Mouse (Mus musculus) liver, embryonic 14.5 days (tissue): ENCODE measurements around the gene 5730596B20Rik.

Source experiments
- CTCF ChIP-seq: IDR thresholded peaks from 2 replicates; pipeline ENCODE4 v1.5.1; 2016; ENCODE audit warnings: antibody characterized with exemption, low read depth, control low read depth
- EP300 ChIP-seq: IDR thresholded peaks from 2 replicates; pipeline ENCODE4 v1.6.1; 2016; ENCODE audit warnings: antibody characterized with exemption, low read depth

GRCm38 (mm10) chr6:52165441-52166370 lies 11.6 kb upstream of the 5730596B20Rik start:
- no peak for TF ChIP-seq CTCF
- no peak for TF ChIP-seq EP300
